Mouse (Mus musculus): Measurements from ENCODE around the gene Apobec2.

Gene Apobec2

DNA sequence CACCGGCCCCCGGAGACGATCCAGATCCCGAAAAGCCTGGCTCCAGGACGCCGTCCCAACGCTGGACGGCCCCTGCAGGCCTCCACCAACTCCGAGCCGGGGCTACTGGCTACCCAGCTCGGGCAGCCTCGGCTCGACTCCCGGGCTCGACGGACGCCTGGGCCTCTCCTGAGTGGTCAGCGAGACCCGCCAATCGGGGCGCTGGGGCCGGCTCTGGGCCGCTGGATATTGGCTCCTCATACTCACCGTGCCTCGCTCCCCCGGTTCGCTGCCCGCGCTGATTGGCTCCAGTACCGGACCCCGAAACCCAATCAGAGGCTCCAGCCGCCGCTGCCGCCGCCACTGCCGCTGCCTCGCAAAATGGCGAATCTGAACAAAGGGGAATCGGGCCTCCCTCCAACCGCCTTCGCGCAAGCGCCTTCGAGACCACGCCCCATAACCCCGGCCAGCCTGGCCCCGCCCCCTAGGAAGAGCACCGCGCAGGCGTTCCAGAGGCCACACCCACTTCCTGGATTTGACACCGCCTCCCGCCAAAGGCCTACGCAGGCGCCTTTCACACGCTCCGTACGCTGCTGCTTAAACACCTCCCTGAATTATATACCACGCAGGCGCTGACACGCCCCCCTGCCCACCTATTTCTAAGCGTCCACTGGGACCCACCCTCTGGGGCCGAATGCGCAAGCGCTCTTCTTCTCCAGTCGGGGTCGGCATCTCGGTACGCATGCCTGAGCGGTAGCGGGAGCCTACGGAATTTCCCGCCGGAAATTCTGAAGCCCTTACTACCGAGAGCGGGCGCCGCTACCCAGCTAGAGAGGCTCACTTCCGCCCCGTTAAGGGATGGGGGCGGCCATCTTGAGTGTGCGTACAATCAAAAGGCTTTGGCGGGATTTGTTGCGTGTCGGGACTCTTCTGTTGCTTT lies 23.1 kb downstream of the Apobec2 start, which contains the start of the genes Nfya and Oard1:
Nfya (minus strand) TSS at position 527 of the 919 bp plus-strand sequence.
Oard1 (plus strand) TSS at position 635 of the 919 bp plus-strand sequence.
- DNase-seq (ENCODE audit: low spot score in 2 of 2), result peak; percentile 99

DNA sequence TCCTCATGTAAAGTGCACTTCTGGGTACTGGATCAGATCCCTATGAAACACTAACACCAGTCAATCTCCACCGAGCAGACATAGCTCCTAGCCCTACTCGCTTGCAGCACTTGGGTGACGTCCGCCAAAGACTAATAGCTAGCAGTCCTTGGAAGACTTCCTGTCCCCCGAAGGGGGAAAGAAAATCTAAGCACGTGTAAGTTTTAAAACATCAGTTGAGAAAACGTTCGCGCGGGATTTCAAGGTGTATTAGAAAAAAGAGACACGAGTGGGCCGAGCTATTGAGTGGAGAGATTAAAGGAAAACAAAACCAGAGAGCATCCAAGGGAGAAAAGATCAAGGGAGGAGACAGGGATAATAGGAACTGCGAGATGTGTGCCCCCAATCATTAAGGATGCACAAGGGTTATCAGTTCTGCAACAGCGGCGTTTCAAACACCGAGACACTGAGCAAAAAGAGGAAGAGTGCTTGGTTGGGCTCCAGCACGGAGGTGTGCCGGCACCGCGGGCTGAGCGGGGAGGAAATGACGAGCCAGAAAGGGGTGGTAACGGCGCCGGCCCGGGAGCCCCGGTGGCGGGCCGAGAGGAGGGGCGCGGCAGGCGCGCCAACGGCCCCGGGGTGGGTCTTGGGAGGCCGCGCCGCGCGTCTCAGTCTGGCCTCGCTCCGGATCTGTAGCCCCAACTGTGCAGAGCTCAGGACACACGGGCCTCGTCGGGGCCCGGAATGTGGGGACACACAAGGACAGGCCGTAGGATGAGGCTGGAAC lies 24.0 kb downstream of the Apobec2 start:
- DNase-seq (ENCODE audit: low spot score in 2 of 2), result peak; percentile 39 to 43

DNA sequence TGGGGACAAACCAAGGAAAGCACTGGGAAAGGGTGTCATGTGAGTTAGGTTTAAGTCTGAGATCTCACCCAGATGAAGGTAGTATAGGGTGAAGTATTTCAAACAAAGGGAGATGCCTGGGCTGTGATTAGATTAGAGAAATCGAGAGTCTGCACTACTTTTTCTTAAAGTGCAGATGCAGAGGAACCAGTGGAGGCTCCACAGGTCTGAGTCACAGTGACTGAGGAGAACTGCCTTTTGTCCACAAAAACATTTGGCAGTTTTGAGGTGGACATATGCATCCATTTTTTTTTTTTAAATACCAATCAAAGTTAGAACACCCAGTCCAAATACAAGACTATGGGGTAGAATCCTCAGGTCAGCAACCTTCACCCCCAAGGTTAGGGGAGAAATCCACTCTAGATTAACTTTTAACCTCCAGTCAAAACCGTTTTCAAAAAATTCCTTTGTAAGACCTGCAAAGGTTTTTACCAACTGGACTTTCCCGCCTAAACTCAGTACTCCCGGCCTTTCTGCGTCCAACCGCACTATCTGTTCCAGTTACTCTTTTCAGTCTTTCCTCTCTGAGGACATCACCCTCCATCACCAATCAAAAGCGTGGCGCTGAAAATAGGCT lies 24.7 kb downstream of the Apobec2 start:
- no peak for DNase-seq (ENCODE audit: low spot score in 2 of 2)

DNA sequence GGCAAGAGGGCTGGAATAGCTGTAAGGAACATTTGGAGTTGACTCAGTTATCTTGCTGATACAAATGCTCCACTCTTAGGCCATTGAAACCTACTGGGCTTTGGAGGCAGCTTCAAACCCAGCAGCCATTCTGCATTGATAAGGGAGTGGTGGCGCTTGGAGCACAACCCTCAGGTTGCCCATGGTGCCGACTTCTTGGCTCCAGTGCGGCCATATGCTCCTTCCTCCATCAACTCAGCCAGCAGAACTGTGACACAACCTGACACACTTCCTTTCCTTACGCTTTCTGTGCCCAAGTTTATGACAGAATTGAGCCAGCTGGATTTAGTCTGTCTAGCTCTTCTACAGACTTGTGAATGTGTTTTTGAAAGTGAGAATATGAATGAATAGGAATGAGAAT lies 25.6 kb downstream of the Apobec2 start:
- no peak for DNase-seq (ENCODE audit: low spot score in 2 of 2)

DNA sequence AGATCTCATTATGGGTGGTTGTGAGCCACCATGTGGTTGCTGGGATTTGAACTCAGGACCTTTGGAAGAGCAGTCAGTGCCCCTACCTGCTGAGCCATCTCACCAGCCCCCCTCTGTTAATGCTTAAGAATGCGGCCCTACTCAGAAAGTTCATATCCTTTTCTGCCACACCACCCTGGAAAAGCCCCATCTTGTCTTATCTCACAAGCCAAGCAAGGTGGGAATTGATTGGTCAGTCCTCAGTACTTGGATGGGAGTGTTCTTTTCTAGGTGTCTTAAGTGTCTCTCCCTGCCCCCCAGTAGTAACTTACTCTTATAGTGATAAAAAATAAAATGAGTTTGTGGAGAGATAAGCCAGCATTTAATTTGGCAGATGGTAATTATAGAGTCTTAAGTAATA lies 28.0 kb downstream of the Apobec2 start:
- no peak for DNase-seq (ENCODE audit: low spot score in 2 of 2)

DNA sequence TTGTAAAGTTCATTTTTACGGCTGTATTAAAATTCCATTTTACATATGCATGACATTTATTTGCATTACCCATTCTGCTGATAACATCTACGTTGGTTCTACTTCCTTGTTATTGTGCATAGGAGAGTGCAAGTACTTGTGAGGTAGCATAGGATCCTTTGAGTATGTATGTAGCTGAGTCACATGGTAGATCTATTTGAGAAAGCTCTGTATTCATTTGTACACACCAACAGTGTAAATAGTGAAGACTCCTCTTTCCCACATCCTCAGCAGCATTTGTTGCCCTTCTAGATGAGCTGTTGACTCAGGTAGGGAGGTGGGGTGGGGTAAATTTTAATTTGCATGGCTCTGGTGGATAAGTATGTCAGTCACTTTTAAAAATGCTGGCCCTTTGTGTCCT lies 28.9 kb downstream of the Apobec2 start:
- no peak for DNase-seq (ENCODE audit: low spot score in 2 of 2)

DNA sequence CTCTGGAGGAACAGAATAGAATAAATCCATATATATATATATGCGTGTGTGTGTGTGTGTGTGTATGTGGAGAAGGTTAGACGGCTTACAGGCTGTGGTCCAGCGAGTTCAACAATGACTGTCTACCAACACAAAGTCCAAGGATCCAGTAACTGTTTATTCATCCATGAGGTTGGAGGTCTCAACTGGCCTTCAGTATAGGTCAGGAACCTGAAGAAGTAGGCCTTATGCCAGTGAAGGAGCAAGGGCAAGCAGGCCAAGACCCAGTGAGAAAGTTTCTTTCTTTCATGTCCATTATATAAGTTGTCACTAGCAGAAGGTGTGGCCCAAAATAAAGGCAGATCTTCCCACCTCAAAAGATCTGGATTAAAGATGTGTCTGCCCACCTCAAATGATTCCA lies 30.0 kb downstream of the Apobec2 start:
- DNase-seq (ENCODE audit: low spot score in 2 of 2), result no peak

DNA sequence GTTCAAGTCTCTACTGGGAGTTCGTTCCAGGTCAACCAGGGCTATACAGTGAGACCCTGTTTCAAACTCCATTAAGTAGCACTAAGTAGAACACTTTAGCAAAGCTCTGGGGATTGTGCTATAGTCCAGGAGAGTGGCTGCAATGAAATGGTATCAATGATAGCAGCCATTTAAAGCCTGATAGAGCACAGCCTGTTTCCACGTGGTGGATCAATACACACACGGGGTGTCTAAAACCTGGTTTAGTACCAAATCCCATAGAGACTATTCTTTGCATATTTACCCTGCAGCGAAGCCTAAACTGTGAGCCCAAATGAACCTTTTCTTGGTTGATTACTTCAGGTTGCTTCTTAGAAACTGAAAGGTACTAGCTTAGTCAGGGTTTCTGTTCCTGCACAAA lies 31.0 kb downstream of the Apobec2 start:
- DNase-seq (ENCODE audit: low spot score in 2 of 2), result no peak

DNA sequence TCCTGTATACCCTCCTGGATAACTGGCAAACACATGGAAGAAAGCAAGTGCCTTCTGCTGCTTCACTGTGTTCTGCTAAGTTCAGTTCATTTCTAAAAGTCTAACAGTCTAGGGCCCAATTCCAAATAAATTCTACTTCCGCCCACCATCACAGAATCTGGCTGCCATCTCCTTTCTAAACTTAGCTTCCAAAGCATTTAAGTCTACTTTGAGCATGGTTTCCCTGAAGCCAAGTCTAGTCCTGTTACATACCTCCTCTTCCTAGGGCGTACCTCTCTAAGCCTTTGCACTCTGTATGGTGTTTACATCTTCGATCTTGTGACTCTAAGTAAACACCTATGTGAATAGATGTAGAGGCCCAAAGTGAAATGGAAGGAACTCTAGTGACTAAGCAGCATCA lies 40.1 kb downstream of the Apobec2 start:
- DNase-seq (ENCODE audit: low spot score in 2 of 2), result no peak

DNA sequence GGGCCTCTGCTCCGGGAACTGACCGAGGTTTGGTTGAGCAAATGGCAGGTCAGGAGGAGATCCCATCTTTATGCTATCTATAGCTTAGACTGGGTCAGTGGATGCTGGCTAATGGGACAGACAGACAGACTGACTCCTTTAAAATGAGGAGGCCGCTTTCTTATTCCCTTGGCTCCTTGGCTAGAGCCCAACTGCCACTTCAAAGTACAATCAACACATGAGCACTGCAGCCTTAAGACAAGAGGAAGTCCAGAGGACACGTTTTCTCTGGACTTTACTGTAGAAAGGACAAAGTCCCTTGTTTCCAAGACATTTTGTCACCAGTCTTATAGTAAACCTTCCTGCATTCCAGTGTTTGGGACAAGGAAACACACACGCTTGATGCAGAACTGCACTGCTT lies 41.3 kb downstream of the Apobec2 start:
- DNase-seq (ENCODE audit: low spot score in 2 of 2), result no peak

DNA sequence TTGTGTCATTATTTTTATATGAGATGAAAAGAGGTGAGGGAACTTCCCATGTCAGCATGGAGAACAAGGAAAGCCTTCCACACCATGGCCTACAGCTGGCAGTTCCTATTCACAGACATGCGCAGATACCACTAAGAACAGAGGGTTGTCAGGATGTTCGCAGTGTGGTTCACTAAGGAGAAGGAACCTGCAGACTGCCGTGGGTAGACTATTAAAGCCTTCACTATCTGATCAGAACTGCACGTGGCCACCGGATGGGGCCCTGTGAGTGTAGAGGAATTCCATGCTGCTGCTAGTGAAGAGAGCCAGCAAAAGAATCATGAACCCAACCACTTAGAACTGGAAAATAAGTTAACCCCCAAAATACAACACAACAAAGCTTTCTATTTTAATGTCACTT lies 43.3 kb downstream of the Apobec2 start:
- no peak for DNase-seq (ENCODE audit: low spot score in 2 of 2)

DNA sequence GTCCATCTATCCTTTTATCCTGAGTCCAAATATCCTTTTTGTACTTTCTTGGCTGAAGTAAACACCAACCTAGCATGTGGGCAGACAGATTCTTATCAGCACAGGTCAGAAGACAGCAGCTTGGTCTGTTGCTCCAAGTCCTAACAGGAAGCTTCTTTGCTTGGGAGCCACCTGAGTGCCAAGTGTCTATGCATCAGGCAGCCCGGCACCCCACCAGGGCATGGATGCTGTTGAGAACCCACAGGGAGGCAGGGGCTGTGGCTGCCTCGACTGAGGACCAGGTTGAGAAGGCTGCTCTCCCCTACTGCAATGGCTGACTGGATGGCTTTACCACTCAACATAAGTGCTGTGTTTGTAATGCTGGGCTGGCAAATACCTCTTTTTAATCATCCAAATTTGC lies 44.1 kb downstream of the Apobec2 start:
- no peak for DNase-seq (ENCODE audit: low spot score in 2 of 2)

DNA sequence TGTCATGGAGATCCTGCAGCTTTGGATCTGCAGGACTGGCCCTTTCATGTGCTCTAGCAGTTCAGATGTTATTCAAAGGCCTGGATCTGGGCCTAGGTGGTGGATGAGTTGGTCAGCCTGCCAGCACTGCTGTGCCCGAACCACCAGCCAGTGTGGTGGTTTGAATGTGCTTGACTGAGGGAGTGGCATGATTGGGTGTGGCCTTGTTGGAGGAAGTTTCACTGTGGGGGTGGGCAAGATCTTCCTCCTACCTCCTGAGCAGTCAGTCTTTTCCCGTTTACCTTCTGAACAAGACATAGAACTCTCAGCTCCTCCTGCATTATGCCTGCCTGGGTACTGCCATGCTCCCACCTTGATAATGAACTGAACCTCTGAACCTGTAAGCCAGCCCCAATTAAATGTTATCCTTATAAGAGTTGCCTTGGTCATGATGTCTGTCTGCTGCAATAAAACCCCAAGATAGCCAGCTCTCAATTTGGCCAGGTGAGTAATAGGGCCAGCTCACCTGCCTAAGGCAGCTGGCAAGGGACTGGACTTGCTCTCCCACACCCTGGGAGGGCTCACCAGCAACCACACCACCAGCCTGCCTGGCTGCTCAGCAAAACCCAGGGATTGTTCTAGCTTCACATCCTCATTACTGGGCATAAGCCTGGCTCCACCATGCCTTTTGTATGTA lies 46.8 kb downstream of the Apobec2 start:
- DNase-seq (ENCODE audit: low spot score in 2 of 2), result no peak

DNA sequence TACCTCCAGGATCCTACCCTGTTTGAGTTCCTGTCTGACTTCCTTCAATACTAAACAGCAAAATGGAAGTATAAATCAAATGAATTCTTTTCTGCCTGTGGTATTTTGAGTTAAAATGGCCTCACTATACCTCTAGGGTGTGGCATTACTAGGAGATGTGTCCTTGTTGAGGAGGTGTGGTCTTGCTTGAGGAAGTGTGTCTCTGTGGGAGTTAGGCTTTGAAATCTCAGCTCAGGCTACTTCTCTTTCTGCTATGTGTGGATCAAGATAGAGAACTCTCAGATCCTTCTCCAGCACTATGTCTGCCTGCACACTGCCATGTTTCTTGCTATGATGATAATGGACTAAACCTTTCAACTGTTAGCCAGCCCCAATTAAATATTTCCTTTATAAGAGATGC lies 53.7 kb downstream of the Apobec2 start:
- no peak for DNase-seq (ENCODE audit: low spot score in 2 of 2)

DNA sequence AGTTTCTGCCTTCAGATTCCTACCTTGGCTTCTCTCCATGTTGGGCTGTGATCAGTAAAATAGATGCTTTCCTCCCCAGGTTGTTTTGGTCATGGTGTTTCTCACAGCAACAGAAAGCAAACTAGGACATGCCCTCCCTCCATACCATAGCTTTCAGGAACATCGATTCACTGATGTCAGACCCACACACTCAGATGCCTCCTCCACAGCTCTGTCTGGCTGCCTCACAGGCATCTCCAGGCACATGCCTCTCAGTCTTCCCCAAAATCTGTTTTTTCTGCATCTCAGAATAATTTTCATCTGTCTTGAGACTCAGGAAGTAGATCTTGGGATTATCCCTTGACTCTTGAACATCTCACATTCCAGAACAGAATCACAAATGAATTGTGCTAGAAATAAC lies 56.6 kb downstream of the Apobec2 start:
- no peak for DNase-seq (ENCODE audit: low spot score in 2 of 2)

DNA sequence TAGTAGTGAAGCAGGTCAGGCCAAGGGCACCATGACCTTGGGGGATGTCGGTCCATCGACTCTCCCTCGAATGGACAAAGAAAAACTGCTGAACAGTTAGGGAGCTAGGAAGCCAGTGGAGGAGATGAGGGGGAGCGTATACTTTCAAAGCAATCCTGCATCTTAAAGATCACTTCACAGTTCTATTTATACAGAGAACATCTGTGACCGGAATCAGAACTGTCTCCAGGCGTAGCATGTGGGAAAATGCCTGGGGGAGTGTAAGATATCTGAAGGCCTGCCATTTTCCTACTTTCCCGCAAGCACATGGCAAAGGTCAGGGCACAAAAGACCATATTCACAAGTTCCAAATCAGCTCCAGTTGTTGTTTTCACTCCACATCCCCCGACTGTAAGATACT lies 59.7 kb downstream of the Apobec2 start:
- DNase-seq (ENCODE audit: low spot score in 2 of 2), result no peak

DNA sequence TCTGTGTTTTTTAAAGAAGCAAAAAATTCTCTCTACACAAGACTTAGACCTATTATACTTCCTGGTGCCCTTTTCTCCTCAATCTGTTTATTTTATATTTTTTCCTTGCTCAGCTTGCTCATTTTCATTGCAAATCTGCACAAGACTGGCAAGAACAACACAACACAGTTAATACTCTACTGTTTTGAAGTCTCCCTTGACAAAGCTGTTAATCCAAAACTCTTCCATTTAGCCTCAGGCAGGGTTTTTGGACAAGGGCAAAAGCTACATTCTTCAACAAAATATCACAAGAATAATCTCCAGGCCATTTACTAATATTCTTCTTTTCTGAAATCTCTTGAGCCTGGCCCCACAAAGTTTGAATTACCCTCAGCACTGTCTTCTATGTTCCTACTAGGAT lies 61.1 kb downstream of the Apobec2 start:
- no peak for DNase-seq (ENCODE audit: low spot score in 2 of 2)
